Mouse (Mus musculus): Measurements from ENCODE around the gene Crkl. TPM values are rescaled to one million over a fixed set of nuclear protein-coding genes. Genes with fewer than 3 reads are reported as not detected.

Gene Crkl
- polyA plus RNA-seq, 1 experiment from 2014 or later: 59.9 TPM

DNA sequence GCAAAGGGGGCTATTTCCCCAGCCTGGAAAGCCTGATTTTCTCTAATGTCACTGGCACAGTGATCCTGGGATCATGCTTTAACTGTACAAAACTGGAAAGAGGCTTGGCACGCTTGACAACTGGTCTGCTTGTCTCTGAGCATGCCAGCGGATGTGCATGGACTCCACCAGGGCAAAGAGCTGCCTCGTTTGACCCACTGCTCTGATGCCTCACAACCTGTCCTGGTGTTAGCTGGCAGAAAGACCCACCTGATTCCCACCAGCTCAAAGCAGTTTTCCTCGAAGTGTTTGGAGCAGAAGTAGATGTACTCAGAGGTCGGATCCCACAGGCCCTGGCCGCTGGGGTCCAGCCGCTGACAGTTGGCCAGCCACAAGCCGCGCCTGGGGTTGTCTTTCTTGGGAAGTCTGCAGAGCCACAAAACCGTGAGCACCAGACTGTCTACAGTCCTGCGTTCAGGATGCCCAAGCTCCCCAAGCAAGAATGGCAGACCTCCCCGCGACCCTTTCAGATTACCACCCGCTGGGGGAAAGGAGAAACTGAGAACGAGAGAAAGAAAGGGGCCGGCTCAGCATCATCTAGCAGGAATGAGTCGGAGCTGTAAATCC is 78.3 kb downstream of the Crkl start:
- ATAC-seq (ENCODE audit: low read depth): no peak
- Histone ChIP-seq H3K27me3 (replicated peaks; ENCODE audit: control insufficient read depth, insufficient read depth, low read length) (no peaks in the 10 kb centered on the region), H3K9me3 (ENCODE audit: control insufficient read depth, low read length) (no peaks in the 10 kb centered on the region), H3K4me3 (ENCODE audit: low read depth, low read length) (peak overlapping the region; percentile 65), H3K4me2 (ENCODE audit: low read depth, low read length) (peak overlapping the region; percentile 70), H3K4me1 (ENCODE audit: control insufficient read depth, insufficient read depth, low read length) (peaks cover 11% of the 10 kb centered on the region; the same call in 1 of the 2 replicates), H3K27ac (replicated peaks; ENCODE audit: low read depth, low read length) (peak overlapping the region; percentile 97), H3K9ac (ENCODE audit: low read depth, low read length) (peak overlapping the region; percentile 82), H3K36me3 (ENCODE audit: control insufficient read depth, insufficient read depth, low read length) (peaks cover 45% of the 10 kb centered on the region)
- 14% methylated on average over 17 of the region's 17 CpGs for WGBS
- no peak for DNase-seq (ENCODE audit: low spot score)

DNA sequence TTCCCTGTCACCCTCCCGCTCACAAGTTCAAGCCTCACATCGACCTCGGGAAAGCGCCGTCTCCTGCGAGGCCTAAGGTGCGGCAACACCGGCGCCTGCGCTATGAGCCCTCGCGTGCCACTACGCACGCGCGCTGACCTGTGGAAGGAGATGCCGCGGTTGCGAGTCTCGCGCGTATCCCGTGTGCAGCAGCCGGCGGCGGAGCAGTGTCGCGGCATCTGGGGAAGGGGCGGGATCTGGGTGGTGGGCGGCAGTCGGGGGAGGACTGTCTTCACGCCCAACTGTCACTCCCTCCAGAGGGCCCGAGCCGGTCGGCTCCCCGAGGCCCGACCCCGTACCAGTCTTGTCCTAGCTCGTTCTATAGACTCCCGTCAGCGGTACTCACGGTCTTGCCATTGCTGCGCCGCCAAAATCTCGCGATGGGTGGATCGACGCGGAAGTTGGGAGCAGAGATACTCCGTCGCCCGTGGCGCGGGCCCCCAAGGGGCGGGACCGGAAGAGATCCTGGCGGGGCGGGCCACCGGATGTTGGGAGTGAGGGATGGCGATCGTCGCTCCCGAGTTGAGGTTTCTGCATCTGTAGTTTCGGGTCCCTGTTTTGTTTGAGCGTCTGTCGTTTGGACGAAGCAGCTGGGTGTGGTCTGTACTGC is 79.0 kb downstream of the Crkl start, which contains the start of gene Thap7:
Gene Thap7, minus strand, starts transcription at position 497 of the 649 bp plus-strand sequence.
- H3K9ac ChIP-seq (ENCODE audit: low read depth, low read length): peak within 1 kb of the TSS; percentile 82
- H3K36me3 ChIP-seq (ENCODE audit: control insufficient read depth, insufficient read depth, low read length): peaks cover 38% of the 10 kb centered on the region
- peak within 1 kb of the TSS; percentile 97 for H3K27ac ChIP-seq (replicated peaks; ENCODE audit: low read depth, low read length)
- H3K4me2 ChIP-seq (ENCODE audit: low read depth, low read length): peak within 1 kb of the TSS; percentile 70
- ATAC-seq (ENCODE audit: low read depth): peak; percentile 96
- peak; percentile 99 for DNase-seq (ENCODE audit: low spot score)
- peak within 1 kb of the TSS; percentile 65 for H3K4me3 ChIP-seq (ENCODE audit: low read depth, low read length)
- H3K27me3 ChIP-seq (replicated peaks; ENCODE audit: control insufficient read depth, insufficient read depth, low read length): no peaks in the 10 kb centered on the region
- under 1% methylated on average over 52 of the region's 67 CpGs for WGBS
- no peaks in the 10 kb centered on the region for H3K9me3 ChIP-seq (ENCODE audit: control insufficient read depth, low read length)
- peaks cover 11% of the 10 kb centered on the region; the same call in 1 of the 2 replicates for H3K4me1 ChIP-seq (ENCODE audit: control insufficient read depth, insufficient read depth, low read length)

DNA sequence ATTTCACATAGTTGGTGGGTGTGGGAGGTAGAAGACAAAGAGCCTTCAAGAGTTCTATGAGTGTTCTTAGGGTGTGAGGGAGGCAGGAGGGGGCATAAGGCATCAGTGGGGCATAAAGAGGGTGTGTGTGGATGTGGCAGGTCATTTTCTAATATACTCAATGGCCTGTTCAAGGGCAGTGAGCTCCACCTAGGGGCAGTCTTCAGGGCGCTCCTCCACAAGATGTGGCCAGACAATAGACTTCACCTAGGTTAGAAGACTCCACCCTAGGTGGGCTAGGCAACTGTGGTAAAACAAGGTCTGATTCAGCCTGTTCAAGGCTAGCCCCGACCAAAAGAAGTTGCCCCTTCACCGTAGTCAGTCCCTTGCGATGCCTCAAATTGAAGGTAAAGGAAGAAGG is 80.5 kb downstream of the Crkl start:
- H3K27ac ChIP-seq (replicated peaks; ENCODE audit: low read depth, low read length): no peak overlapping the region
- no peaks in the 10 kb centered on the region for H3K9me3 ChIP-seq (ENCODE audit: control insufficient read depth, low read length)
- H3K36me3 ChIP-seq (ENCODE audit: control insufficient read depth, insufficient read depth, low read length): peaks cover 23% of the 10 kb centered on the region
- no peak overlapping the region for H3K4me3 ChIP-seq (ENCODE audit: low read depth, low read length)
- WGBS: 70% methylated on average over 4 of the region's 4 CpGs
- H3K27me3 ChIP-seq (replicated peaks; ENCODE audit: control insufficient read depth, insufficient read depth, low read length): no peaks in the 10 kb centered on the region
- no peak overlapping the region for H3K4me2 ChIP-seq (ENCODE audit: low read depth, low read length)
- ATAC-seq (ENCODE audit: low read depth) (no peak), DNase-seq (ENCODE audit: low spot score) (peak; percentile 14)
- no peak overlapping the region for H3K9ac ChIP-seq (ENCODE audit: low read depth, low read length)
- peaks cover 11% of the 10 kb centered on the region; the same call in 1 of the 2 replicates for H3K4me1 ChIP-seq (ENCODE audit: control insufficient read depth, insufficient read depth, low read length)

DNA sequence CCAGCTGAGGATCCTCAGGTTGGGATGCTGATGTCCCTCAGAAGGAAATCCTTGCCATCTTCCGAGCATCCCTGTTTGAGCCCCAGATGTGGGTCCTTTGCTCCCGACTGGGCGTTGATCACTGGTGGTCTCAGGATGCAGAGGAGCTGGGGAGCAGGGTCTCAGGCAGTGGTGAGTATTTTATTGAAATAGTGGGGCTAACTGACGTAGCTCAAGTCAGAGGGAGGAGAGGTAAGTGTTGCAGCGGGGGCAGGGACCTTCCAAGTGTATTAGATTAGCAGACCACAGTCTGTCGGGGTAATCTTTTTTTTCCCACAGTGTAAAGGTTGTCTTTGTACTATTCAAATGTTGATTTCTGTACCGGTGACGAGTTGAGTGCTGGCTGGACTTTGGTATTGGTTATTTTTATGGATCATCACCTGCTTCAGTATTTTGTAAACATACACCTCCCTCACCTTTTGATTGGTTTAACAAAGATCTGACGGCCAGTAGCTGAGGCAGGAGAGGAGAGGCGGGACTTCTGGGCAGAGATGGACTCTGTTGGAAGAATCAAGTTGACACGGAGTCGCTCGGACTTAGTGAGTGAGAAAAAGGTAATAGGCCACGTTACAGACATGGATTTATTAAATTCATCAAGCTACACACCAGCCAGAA is 81.0 kb downstream of the Crkl start:
- H3K27ac ChIP-seq (replicated peaks; ENCODE audit: low read depth, low read length): no peak overlapping the region
- no peak overlapping the region for H3K9ac ChIP-seq (ENCODE audit: low read depth, low read length)
- no peak overlapping the region for H3K4me3 ChIP-seq (ENCODE audit: low read depth, low read length)
- ATAC-seq (ENCODE audit: low read depth): no peak
- H3K4me1 ChIP-seq (ENCODE audit: control insufficient read depth, insufficient read depth, low read length): peaks cover 11% of the 10 kb centered on the region; the same call in 1 of the 2 replicates
- H3K4me2 ChIP-seq (ENCODE audit: low read depth, low read length): no peak overlapping the region
- WGBS: 72% methylated on average over 14 of the region's 14 CpGs
- H3K9me3 ChIP-seq (ENCODE audit: control insufficient read depth, low read length): no peaks in the 10 kb centered on the region
- DNase-seq (ENCODE audit: low spot score): no peak
- no peaks in the 10 kb centered on the region for H3K27me3 ChIP-seq (replicated peaks; ENCODE audit: control insufficient read depth, insufficient read depth, low read length)
- peaks cover 17% of the 10 kb centered on the region for H3K36me3 ChIP-seq (ENCODE audit: control insufficient read depth, insufficient read depth, low read length)

DNA sequence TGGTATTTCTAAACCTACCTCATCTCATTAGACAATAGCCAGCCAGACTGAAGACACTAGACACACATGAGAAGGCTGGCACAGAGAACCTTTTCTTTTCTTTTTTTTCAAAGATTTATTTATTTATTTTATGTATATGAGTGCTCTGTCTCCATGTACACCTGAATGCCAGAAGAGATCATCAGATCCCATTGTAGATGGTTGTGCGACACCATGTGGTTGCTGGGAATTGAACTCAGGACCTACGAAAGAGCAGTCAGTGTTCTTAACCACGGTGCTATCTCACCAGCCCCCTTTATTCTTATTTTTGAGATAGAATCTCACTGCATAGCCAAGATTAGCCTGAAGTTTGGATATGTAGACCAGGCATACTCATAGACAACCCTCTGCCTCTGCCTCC is 84.8 kb downstream of the Crkl start:
- no peaks in the 10 kb centered on the region for H3K36me3 ChIP-seq (ENCODE audit: control insufficient read depth, insufficient read depth, low read length)
- no peak overlapping the region for H3K27ac ChIP-seq (replicated peaks; ENCODE audit: low read depth, low read length)
- DNase-seq (ENCODE audit: low spot score) (no peak), ATAC-seq (ENCODE audit: low read depth) (no peak)
- no peak overlapping the region for H3K4me2 ChIP-seq (ENCODE audit: low read depth, low read length)
- WGBS: 85% methylated on average over 3 of the region's 3 CpGs
- no peak overlapping the region for H3K9ac ChIP-seq (ENCODE audit: low read depth, low read length)
- H3K4me3 ChIP-seq (ENCODE audit: low read depth, low read length): no peak overlapping the region
- H3K9me3 ChIP-seq (ENCODE audit: control insufficient read depth, low read length): no peaks in the 10 kb centered on the region
- 0 out of 2 replicates have a peak, but pooled peaks cover 3% of the 10 kb centered on the region for H3K27me3 ChIP-seq (replicated peaks; ENCODE audit: control insufficient read depth, insufficient read depth, low read length)
- peaks cover 3% of the 10 kb centered on the region; the same call in 1 of the 2 replicates for H3K4me1 ChIP-seq (ENCODE audit: control insufficient read depth, insufficient read depth, low read length)

Other genes with a start within 250 kb of the Crkl start
- gene Ube2l3, start 249.3 kb upstream of the Crkl start, polyA plus RNA-seq (2014; fragmentation: Nextera tagmentation; extraction: Ambion mirVana): 301 and 303 TPM in 2 replicates
- gene Rimbp3, start 243.4 kb upstream of the Crkl start, polyA plus RNA-seq (2014; fragmentation: Nextera tagmentation; extraction: Ambion mirVana): 0.17 and 0.34 TPM in 2 replicates
- gene Hic2, start 218.4 kb upstream of the Crkl start, polyA plus RNA-seq (2014; fragmentation: Nextera tagmentation; extraction: Ambion mirVana): 3.0 and 3.5 TPM in 2 replicates
- gene Tmem191c, start 175.9 kb upstream of the Crkl start, polyA plus RNA-seq (2014; fragmentation: Nextera tagmentation; extraction: Ambion mirVana): 6.2 and 10.0 TPM in 2 replicates
- gene Serpind1, start 120.6 kb upstream of the Crkl start, polyA plus RNA-seq (2014; fragmentation: Nextera tagmentation; extraction: Ambion mirVana): 1.4 and 2.2 TPM in 2 replicates
- gene Snap29, start 46.0 kb upstream of the Crkl start, polyA plus RNA-seq (2014; fragmentation: Nextera tagmentation; extraction: Ambion mirVana): 7.3 and 7.6 TPM in 2 replicates
- gene Pi4ka, start 45.7 kb upstream of the Crkl start, polyA plus RNA-seq (2014; fragmentation: Nextera tagmentation; extraction: Ambion mirVana): 29.9 and 30.7 TPM in 2 replicates
- 2.4 and 4.9 TPM in 2 replicates for gene Aifm3, start 37.6 kb downstream of the Crkl start, polyA plus RNA-seq (2014; fragmentation: Nextera tagmentation; extraction: Ambion mirVana)
- 70.4 and 77.2 TPM in 2 replicates for gene Lztr1, start 56.7 kb downstream of the Crkl start, polyA plus RNA-seq (2014; fragmentation: Nextera tagmentation; extraction: Ambion mirVana)
- 50.9 and 54.9 TPM in 2 replicates for gene Thap7, start 79.1 kb downstream of the Crkl start, polyA plus RNA-seq (2014; fragmentation: Nextera tagmentation; extraction: Ambion mirVana)
- gene Lrrc74b, start 109.3 kb downstream of the Crkl start, polyA plus RNA-seq (2014; fragmentation: Nextera tagmentation; extraction: Ambion mirVana): 0.69 and 1.8 TPM in 2 replicates
- 0.84 and 1.5 TPM in 2 replicates for gene P2rx6, start 109.9 kb downstream of the Crkl start, polyA plus RNA-seq (2014; fragmentation: Nextera tagmentation; extraction: Ambion mirVana)
- gene Slc7a4, start 131.2 kb downstream of the Crkl start, polyA plus RNA-seq (2014; fragmentation: Nextera tagmentation; extraction: Ambion mirVana): 6.1 and 9.5 TPM in 2 replicates
- gene Smpd4, start 167.4 kb downstream of the Crkl start, polyA plus RNA-seq (2014; fragmentation: Nextera tagmentation; extraction: Ambion mirVana): 27.9 and 33.6 TPM in 2 replicates
- 7.9 and 8.1 TPM in 2 replicates for gene Ccdc74a, start 194.5 kb downstream of the Crkl start, polyA plus RNA-seq (2014; fragmentation: Nextera tagmentation; extraction: Ambion mirVana)